Mouse (Mus musculus): ENCODE results near the gene St6gal1.

DNA sequence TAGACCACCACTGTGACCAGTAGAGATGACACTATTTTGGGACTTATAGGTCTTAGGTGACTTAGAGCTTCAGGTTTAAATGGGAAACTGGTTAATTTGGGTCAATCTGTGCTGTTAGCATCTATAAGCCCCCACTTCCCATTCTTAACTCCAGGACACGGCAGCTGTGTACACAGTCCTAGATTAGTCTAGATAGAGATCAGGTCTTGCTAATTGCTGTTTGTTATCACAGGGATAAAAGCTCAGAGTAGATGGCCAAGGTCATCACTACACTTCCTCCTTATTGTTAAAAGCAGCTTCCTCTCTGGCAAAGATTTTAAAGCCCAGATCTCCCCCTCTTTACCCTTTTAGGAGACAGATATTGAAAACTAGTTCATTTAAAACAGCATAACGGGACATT is 107.6 kb downstream of the St6gal1 start:
- TF ChIP-seq CTCF (IDR thresholded peaks at IDR 0.05; ENCODE audit: borderline replicate concordance, extremely low read depth, insufficient read depth, insufficient read length) (no peak), POLR2A (IDR thresholded peaks at IDR 0.05; ENCODE audit: borderline replicate concordance, extremely low read depth, insufficient read depth, insufficient read length, poor library complexity, severe bottlenecking) (no peak)

Data from brain, embryonic 14.5 days (tissue).